8 mouse cellular contexts compared by ENCODE assay signal in the genomic region with DNA sequence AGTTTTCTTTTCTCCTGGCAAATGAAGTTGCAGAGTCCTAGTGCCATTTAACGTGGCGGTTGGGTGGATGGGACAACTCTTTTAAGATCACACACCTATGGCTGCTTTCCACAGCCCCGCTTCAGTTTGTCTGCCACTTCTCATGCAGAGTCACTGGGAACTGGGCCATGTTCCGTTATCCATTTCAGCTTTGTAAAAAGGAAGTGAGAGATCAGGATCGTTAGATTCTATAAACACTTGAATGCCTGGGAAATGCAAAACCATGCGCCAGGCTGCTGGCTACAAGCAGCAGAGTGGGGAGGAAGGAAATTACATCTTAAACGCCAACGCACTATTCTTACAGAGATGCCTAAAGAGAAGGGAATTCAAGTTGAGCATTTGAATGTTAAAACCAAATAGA.
DNase-seq lines count a peak whose midpoint lies in the region; ATAC-seq and TF ChIP-seq lines count a peak whose summit lies in the region.

No protein-coding gene starts in this region.

- H3K4me1 ChIP-seq in intestine, embryonic 14.5 days (replicated peaks; ENCODE audit: control insufficient read depth, insufficient read depth, low read length) = peaks cover 5% of the 10 kb centered on the region; the same call in 1 of the 2 replicates
- H3K4me1 ChIP-seq in midbrain, postnatal 0 days (ENCODE audit: insufficient read depth, low read length) = no peaks in the 10 kb centered on the region

- H3K4me3 ChIP-seq in intestine, embryonic 14.5 days (ENCODE audit: low read depth, low read length) = no peak overlapping the region
- no peak overlapping the region for H3K4me3 ChIP-seq in midbrain, postnatal 0 days (ENCODE audit: low read depth, low read length)

- TF ChIP-seq CTCF in midbrain, postnatal 0 days (IDR thresholded peaks at IDR 0.05) = no peak

- H3K4me2 ChIP-seq in intestine, embryonic 14.5 days (ENCODE audit: low read length) = peak overlapping the region; percentile 23; the same call in 1 of the 2 replicates
- H3K4me2 ChIP-seq in midbrain, postnatal 0 days (ENCODE audit: low read depth, low read length, poor library complexity, severe bottlenecking) = peak overlapping the region; percentile 26

- H3K9me3 ChIP-seq in intestine, embryonic 14.5 days (ENCODE audit: control insufficient read depth, low read length) = no peaks in the 10 kb centered on the region
- no peaks in the 10 kb centered on the region for H3K9me3 ChIP-seq in midbrain, postnatal 0 days (ENCODE audit: low read length)

- DNase-seq in kidney, postnatal 4 days = peak; percentile 10 to 14
- no peak for DNase-seq in kidney, adult 11 months
- peak; percentile 22 to 39 for DNase-seq in cerebellum, postnatal 36 days
- DNase-seq in intestine, embryonic 14.5 days (ENCODE audit: low spot score) = no peak
- peak; percentile 61 for DNase-seq in midbrain, postnatal 0 days (ENCODE audit: low spot score)
- DNase-seq in spleen, adult 18-20 months = no peak
- no peak for DNase-seq in Muller cell, postnatal 12 days (ENCODE audit: inconsistent ontology term)
- DNase-seq in testis, postnatal 10 days (ENCODE audit: low spot score) = no peak

- ATAC-seq in intestine, embryonic 14.5 days (replicated peaks; ENCODE audit: low FRiP score, low TSS enrichment, low read depth) = no peak
- ATAC-seq in midbrain, postnatal 0 days (ENCODE audit: low FRiP score) = no peak

- H3K27me3 ChIP-seq in intestine, embryonic 14.5 days (replicated peaks; ENCODE audit: control insufficient read depth, insufficient read depth, low read length) = no peaks in the 10 kb centered on the region
- H3K27me3 ChIP-seq in midbrain, postnatal 0 days (ENCODE audit: insufficient read depth, low read length) = no peaks in the 10 kb centered on the region

- H3K9ac ChIP-seq in intestine, embryonic 14.5 days (ENCODE audit: low read length) = no peak overlapping the region
- H3K9ac ChIP-seq in midbrain, postnatal 0 days (replicated peaks; ENCODE audit: low read length, poor library complexity, severe bottlenecking) = no peak overlapping the region

- H3K36me3 ChIP-seq in intestine, embryonic 14.5 days (ENCODE audit: control insufficient read depth, insufficient read depth, low read length) = no peaks in the 10 kb centered on the region
- H3K36me3 ChIP-seq in midbrain, postnatal 0 days (ENCODE audit: insufficient read depth, low read length) = no peaks in the 10 kb centered on the region

- WGBS in intestine, embryonic 14.5 days = 26% methylated on average over 8 of the region's 8 CpGs
- 28% methylated on average over 8 of the region's 8 CpGs for WGBS in midbrain, postnatal 0 days

- H3K27ac ChIP-seq in intestine, embryonic 14.5 days (ENCODE audit: low read depth) = peak overlapping the region; percentile 1; the same call in 1 of the 2 replicates
- peak overlapping the region; percentile 8; the same call in 1 of the 2 replicates for H3K27ac ChIP-seq in midbrain, postnatal 0 days (ENCODE audit: low read depth, low read length)

Comparison
In these comparisons a context has a peak if more than half of its experiments do, and no peak if none do; other contexts are left out.
1. DNase-seq: peak in kidney, postnatal 4 days (2 of 2), cerebellum, postnatal 36 days (2 of 2) and midbrain, postnatal 0 days (single experiment); none in kidney, adult 11 months (single experiment), intestine, embryonic 14.5 days (single experiment), spleen, adult 18-20 months (0 of 2), Muller cell, postnatal 12 days (single experiment) and testis, postnatal 10 days (single experiment).